Mouse (Mus musculus): ENCODE data around the gene Ly75.

DNA sequence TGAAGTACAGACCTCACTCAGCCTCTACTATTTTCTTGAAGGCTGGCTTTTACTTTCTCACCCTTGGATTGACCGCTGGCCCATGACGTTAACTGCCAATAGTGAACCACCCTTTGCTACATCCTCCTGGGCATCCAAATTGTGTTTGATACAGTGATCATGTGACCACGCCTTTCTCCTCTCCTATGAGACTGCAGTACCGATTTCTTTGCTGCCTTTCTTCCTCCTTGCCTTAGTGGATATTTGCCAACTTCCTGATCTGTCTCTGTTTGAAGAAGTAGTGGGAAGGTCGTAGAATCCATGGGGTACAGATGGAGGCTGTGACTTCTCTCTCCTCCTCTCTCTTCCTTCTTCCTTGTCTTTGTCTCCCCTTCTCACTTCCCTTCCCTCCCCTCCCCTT is 22.3 kb upstream of the Ly75 start:
- TF ChIP-seq CTCF (IDR thresholded peaks at IDR 0.05; ENCODE audit: extremely low read depth, insufficient read length, insufficient replicate concordance, low read depth, low read length) (no peak), POLR2A (IDR thresholded peaks at IDR 0.05; ENCODE audit: low read depth, low read length) (no peak)
